Mouse (Mus musculus) adrenal gland, adult 10 weeks (tissue): Measurements from ENCODE around the gene Psg21. TPM values are rescaled to one million over a fixed set of nuclear protein-coding genes. Genes with fewer than 3 reads are reported as not detected.

ENCODE experiments used
- polyA plus RNA-seq: library from polyadenylated mRNA; stranded (reverse); fragments of 350-450 nt; fragmentation: Illumina TruSeq; extraction: RNeasy Lipid Tissue Mini Kit (QIAGEN cat#74804); gene quantifications from one replicate; pipeline ENCODE4 v1.2.3, GENCODE M21; 2014; ENCODE audit warnings: low read depth, low replicate concordance

The Psg21 gene
- not detected for polyA plus RNA-seq

DNA sequence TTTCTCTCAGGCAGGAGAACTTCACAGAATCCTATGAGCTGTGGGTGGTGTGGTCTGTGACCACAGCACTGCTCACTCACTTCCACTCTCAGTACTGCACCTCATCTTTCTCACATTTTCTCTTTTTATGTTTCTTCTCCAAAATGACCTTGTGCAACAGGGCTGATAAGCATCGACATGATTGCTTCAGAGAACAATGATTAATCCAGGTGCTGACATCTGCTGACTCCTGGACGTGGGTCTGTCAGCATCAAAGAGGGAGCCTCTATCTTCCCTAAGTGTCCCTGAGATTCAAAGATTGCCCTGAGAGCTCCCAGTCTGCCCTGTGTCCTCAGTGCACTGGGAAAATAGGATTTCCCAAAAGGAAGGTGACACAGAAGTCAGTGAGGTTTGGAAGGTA, at the start of gene Psg21:
Gene Psg21, minus strand, starts transcription at position 101 of the 400 bp plus-strand sequence.

DNA sequence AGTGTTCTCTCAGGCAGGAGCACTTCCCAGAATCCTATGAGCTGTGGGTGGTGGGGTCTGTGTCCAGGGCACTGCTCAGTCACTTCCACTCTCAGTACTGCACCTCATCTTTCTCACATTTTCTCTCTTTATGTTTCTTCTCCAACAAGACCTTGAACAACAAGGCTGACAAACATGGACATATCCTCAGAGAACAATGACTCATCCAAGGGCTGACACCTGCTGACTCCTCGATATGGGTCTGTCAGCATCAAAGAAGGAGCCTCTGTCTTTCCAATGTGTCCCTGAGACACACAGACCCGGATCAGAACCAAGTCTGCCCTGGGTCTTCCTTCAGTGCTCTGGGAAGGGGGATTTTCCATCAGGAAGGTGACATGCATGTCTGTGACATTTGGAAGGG, 29.6 kb upstream of the Psg21 start, which contains the start of gene Psg20:
Gene Psg20, minus strand, starts transcription at position 101 of the 400 bp plus-strand sequence.

DNA sequence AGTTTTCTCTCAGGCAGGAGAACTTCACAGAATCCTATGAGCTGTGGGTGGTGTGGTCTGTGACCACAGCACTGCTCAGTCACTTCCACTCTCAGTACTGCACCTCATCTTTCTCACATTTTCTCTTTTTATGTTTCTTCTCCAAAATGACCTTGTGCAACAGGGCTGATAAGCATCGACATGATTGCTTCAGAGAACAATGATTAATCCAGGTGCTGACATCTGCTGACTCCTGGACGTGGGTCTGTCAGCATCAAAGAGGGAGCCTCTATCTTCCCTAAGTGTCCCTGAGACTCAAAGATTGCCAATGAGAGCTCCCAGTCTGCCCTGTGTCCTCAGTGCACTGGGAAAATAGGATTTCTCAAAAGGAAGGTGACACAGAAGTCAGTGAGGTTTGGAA, 40.1 kb downstream of the Psg21 start, which contains the start of gene Psg23:
Gene Psg23, minus strand, starts transcription at position 101 of the 400 bp plus-strand sequence.

Other genes starting within 250 kb of the Psg21 start
- not detected for gene Psg28, start 224.7 kb downstream of the Psg21 start, polyA plus RNA-seq
- not detected for gene Psg26, start 172.5 kb downstream of the Psg21 start, polyA plus RNA-seq
- not detected for gene Psg25, start 124.5 kb downstream of the Psg21 start, polyA plus RNA-seq
- not detected for gene Psg27, start 89.4 kb downstream of the Psg21 start, polyA plus RNA-seq
- not detected for gene Psg23, start 40.2 kb downstream of the Psg21 start, polyA plus RNA-seq
- gene Psg20, start 29.5 kb upstream of the Psg21 start, polyA plus RNA-seq: not detected
- gene Psg22, start 61.4 kb upstream of the Psg21 start, polyA plus RNA-seq: not detected
- gene Psg19, start 141.8 kb upstream of the Psg21 start, polyA plus RNA-seq: not detected
- not detected for gene Psg17, start 164.9 kb upstream of the Psg21 start, polyA plus RNA-seq
- 8.3 TPM for gene Mill2, start 183.2 kb upstream of the Psg21 start, polyA plus RNA-seq
- gene Pglyrp1, start 214.6 kb upstream of the Psg21 start, polyA plus RNA-seq: not detected